Mouse (Mus musculus) C2C12 (cell line): ENCODE measurements at regions not wholly inside any gene's neighbourhood (a gene's known extent, or its start where the extent isn't known, plus 50 kb on each side); places are given as distances from the start of the nearest gene placed in this dataset.
"Not testable (repeated sequence)": the region's sequence is repeated elsewhere in the genome, so short reads cannot be mapped to it uniquely, and the experiment has no call there.

ENCODE experiments used
- CEBPB ChIP-seq: IDR thresholded peaks from one replicate; pipeline ENCODE4 v1.6.1; 2011; ENCODE audit warnings: low read depth, mild to moderate bottlenecking, control low read depth, moderate library complexity
- CTCF ChIP-seq: IDR thresholded peaks from one replicate; pipeline ENCODE4 v1.5.1; 2011; ENCODE audit not compliant: control insufficient read depth, insufficient read depth, insufficient read length
- MAX ChIP-seq: IDR thresholded peaks from one replicate; pipeline ENCODE4 v1.6.1; 2011; ENCODE audit warnings: mild to moderate bottlenecking, control low read depth
- USF1 ChIP-seq: IDR thresholded peaks from one replicate; pipeline ENCODE4 v1.6.1; 2011; ENCODE audit warnings: low read depth, mild to moderate bottlenecking, control low read depth, moderate library complexity

GRCm38 (mm10) chr13:74564331-74564727 lies 70.5 kb upstream of the Zfp825 start:
- not testable (repeated sequence) for TF ChIP-seq MAX, CTCF, USF1, CEBPB
